Mouse (Mus musculus): ENCODE measurements around the gene Pitpnm3. TPM values are rescaled to one million over a fixed set of nuclear protein-coding genes. Genes with fewer than 3 reads are reported as not detected.
A peak's percentile ranks its signal among the peaks of the same experiment; 100 is the strongest.

Gene Pitpnm3
- polyA plus RNA-seq, 1 experiment from 2014 or later = 0.14 TPM

GRCm38 (mm10) chr11:72055176-72055575 lies 80.4 kb downstream of the Pitpnm3 start:
- H3K9me3 ChIP-seq = no peaks in the 10 kb centered on the region

GRCm38 (mm10) chr11:72052636-72053035 lies 82.9 kb downstream of the Pitpnm3 start:
- Histone ChIP-seq H3K4me2 (replicated peaks) (no peak overlapping the region), H3K4me3 (no peak overlapping the region), H3K4me1 (peaks cover 26% of the 10 kb centered on the region), H3K9me3 (no peaks in the 10 kb centered on the region), H3K36me3 (no peaks in the 10 kb centered on the region), H3K9ac (no peak overlapping the region), H3K27me3 (peaks cover 30% of the 10 kb centered on the region), H3K27ac (no peak overlapping the region)
- ATAC-seq (ENCODE audit: low FRiP score, low read depth) = no peak
- 23% methylated on average over 5 of the region's 5 CpGs for WGBS

More at GRCm38 (mm10) chr11:72055176-72055575, 80.4 kb downstream of the Pitpnm3 start:
- Histone ChIP-seq H3K27me3 (peaks cover 20% of the 10 kb centered on the region), H3K4me3 (no peak overlapping the region), H3K9ac (no peak overlapping the region), H3K4me2 (replicated peaks) (no peak overlapping the region), H3K4me1 (peaks cover 23% of the 10 kb centered on the region), H3K27ac (no peak overlapping the region), H3K36me3 (no peaks in the 10 kb centered on the region)
- ATAC-seq (ENCODE audit: low FRiP score, low read depth) = no peak
- 44% methylated on average over 2 of the region's 2 CpGs for WGBS

DNA sequence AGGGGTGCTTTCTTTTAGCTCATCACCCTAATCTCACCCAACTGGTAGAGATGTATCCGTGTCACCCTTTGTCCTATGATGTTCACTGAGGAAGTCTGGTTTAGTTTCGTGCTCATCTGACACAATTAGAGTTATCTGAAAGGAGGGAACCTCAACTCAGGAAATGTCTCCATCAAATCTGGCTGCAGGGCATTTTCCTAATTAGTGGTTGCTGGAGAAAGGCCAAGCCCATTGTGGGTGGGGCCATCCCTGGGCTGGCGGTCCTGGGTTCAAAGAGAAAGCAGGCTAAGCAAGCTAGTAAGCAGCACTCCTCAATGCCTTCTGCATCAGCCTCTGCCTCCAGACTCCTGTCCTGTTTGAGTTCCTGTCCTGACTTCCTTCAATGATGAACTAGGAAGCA lies 83.4 kb downstream of the Pitpnm3 start:
- Histone ChIP-seq H3K36me3 (peaks cover under 1% of the 10 kb centered on the region; the same call in 1 of the 2 replicates), H3K9me3 (no peaks in the 10 kb centered on the region), H3K27me3 (peaks cover 30% of the 10 kb centered on the region), H3K27ac (no peak overlapping the region), H3K9ac (no peak overlapping the region), H3K4me3 (no peak overlapping the region), H3K4me2 (replicated peaks) (no peak overlapping the region), H3K4me1 (peaks cover 26% of the 10 kb centered on the region)
- WGBS = 44% methylated on average over 3 of the region's 3 CpGs
- ATAC-seq (ENCODE audit: low FRiP score, low read depth) = no peak

DNA sequence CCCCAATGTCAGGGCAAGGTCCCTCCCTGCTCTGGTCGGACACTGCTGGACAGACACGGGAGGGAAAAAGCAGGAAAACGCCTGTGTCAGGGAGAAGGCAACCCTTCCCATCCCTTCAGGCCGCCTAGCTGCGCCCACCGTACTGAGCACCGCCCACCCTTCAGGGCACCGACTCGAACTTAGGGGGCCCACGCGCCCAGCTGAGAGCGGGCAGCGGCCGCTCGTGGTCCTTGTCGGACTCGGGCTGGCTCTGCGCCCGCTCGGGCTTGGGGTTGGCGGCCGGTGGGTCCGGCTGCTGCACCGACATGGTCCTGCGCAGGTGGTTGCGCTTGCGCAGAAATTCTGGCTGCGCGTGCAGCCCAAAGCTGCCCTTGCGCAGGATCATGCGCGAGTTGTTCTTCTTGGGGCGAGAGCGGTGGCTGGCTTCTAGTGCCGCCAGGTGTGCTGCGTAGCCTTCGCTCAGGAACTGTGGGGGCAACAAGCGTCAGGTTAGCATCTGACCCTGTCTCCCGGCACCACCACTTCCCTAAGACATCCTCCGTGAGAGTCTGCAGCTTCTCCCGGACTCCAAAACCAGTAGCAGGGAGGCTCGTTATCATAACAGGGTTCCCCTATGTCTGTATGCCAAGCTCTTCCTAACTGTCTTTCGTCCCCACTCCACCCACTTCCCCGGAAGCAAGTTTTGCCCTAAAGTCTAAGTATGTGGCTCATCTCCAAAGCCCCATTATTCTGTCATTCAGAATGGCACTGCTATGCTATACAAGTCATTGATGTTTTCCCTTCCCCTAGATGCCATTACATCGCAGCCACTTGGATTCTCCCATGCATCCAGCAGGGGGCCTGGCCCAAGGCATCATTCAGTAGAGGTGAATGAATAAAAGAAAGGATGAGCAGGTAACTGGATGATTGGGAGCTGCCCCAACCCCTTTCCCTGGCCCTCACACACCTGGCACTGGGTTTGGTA lies 84.4 kb downstream of the Pitpnm3 start:
- H3K27ac ChIP-seq = no peak overlapping the region
- WGBS = 3% methylated on average over 45 of the region's 45 CpGs
- H3K4me3 ChIP-seq = peak overlapping the region; percentile 59
- no peaks in the 10 kb centered on the region for H3K9me3 ChIP-seq
- ATAC-seq (ENCODE audit: low FRiP score, low read depth) = no peak; the same call in 1 of the 2 replicates
- H3K36me3 ChIP-seq = peaks cover 11% of the 10 kb centered on the region
- H3K4me1 ChIP-seq = peaks cover 26% of the 10 kb centered on the region
- H3K4me2 ChIP-seq (replicated peaks) = peak overlapping the region; percentile 92
- peak overlapping the region; percentile 70 for H3K9ac ChIP-seq
- H3K27me3 ChIP-seq = peaks cover 30% of the 10 kb centered on the region

GRCm38 (mm10) chr11:72050168-72050894 lies 85.2 kb downstream of the Pitpnm3 start:
- Histone ChIP-seq H3K4me2 (replicated peaks) (peak overlapping the region; percentile 92), H3K9me3 (no peaks in the 10 kb centered on the region), H3K36me3 (peaks cover 18% of the 10 kb centered on the region), H3K27me3 (peaks cover 30% of the 10 kb centered on the region), H3K27ac (no peak overlapping the region), H3K9ac (peak overlapping the region; percentile 70), H3K4me1 (peaks cover 19% of the 10 kb centered on the region), H3K4me3 (peak overlapping the region; percentile 59)
- ATAC-seq (ENCODE audit: low FRiP score, low read depth) = no peak; the same call in 1 of the 2 replicates
- WGBS = 25% methylated on average over 14 of the region's 14 CpGs

DNA sequence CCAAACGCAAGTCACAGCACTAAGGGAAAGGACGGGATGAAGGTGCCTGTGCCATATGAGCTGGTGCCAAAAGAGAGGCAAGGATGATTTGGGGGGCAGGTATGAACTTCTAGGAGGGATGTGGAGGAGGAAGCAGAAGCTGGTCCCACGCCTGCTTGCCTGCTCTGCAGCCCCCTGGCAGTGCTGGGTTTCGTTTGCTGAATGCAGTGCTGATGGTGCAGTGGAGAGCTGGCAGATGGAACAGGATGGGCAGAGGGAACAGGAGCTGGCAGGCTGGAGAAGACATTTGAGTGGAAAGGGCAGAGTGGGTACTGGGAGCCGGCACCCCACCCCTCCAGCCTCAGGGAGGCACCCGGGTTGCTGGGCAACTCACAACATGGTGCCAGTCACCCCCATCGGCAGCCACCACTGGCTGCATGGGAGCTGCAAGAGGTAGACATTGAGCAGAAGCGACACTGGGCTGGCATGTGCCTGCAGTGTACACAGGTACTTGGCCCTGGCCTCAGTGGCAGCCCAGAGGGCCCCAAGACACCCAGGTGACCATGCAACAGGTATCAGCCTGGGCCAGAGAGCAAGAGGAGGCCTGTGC lies 86.3 kb downstream of the Pitpnm3 start:
- WGBS = 76% methylated on average over 8 of the region's 8 CpGs
- H3K27me3 ChIP-seq = peaks cover 30% of the 10 kb centered on the region
- no peak overlapping the region for H3K27ac ChIP-seq
- H3K4me2 ChIP-seq (replicated peaks) = no peak overlapping the region
- H3K9me3 ChIP-seq = no peaks in the 10 kb centered on the region
- peaks cover 28% of the 10 kb centered on the region for H3K36me3 ChIP-seq
- no peak for ATAC-seq (ENCODE audit: low FRiP score, low read depth)
- H3K9ac ChIP-seq = no peak overlapping the region
- H3K4me3 ChIP-seq = no peak overlapping the region
- peaks cover 24% of the 10 kb centered on the region for H3K4me1 ChIP-seq

DNA sequence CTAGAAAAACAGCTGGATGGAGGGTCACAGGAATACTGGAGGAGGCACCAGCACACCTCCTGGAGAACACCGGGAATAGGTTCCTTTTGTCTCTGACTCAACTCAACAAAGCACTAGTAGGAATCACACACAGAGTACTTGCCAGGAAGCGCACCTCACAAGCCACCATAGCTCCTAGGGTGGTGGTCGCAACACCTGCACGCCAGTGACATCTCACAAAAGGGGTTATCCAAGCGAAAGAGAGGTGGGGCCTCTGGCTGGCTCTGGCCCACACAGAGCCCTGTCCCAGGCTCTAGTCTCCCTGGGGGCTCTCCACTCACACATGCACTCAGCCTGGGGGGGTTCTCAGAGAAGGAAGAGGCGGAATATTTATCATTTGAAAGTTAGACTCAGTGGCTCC lies 86.8 kb downstream of the Pitpnm3 start:
- Histone ChIP-seq H3K4me1 (peaks cover 29% of the 10 kb centered on the region), H3K27ac (no peak overlapping the region), H3K27me3 (peaks cover 30% of the 10 kb centered on the region), H3K9me3 (no peaks in the 10 kb centered on the region), H3K4me3 (no peak overlapping the region), H3K36me3 (peaks cover 28% of the 10 kb centered on the region), H3K9ac (no peak overlapping the region), H3K4me2 (replicated peaks) (no peak overlapping the region)
- whole genome bisulfite sequencing = 54% methylated on average over 6 of the region's 6 CpGs
- ATAC-seq (ENCODE audit: low FRiP score, low read depth) = no peak

DNA sequence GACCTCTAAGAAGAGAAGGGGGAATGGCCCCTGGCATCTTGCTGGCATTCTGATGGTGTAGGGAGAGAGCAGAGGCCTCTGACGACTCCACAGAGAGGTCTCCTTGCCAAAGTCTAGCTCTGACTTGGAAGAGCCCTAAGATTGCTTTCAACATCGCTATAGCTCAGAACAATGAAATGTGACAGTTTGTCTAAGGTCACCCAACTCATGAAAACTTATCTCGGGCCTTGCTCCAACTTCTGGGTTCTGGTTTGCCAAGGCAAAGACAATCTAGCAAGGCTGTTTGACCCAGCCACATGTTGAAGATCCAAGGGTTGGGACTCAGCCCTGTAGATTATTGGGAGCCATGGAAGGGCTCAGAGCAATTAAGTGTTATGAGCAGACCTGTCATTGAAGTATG lies 91.3 kb downstream of the Pitpnm3 start:
- no peak overlapping the region for H3K27ac ChIP-seq
- no peak overlapping the region for H3K9ac ChIP-seq
- peaks cover 3% of the 10 kb centered on the region for H3K27me3 ChIP-seq
- H3K36me3 ChIP-seq = peaks cover 28% of the 10 kb centered on the region
- 89% methylated on average over 3 of the region's 3 CpGs for WGBS
- peak overlapping the region; percentile 87 for H3K4me2 ChIP-seq (replicated peaks)
- H3K9me3 ChIP-seq = no peaks in the 10 kb centered on the region
- H3K4me3 ChIP-seq = peak overlapping the region; percentile 70
- ATAC-seq (ENCODE audit: low FRiP score, low read depth) = no peak
- peaks cover 29% of the 10 kb centered on the region for H3K4me1 ChIP-seq

DNA sequence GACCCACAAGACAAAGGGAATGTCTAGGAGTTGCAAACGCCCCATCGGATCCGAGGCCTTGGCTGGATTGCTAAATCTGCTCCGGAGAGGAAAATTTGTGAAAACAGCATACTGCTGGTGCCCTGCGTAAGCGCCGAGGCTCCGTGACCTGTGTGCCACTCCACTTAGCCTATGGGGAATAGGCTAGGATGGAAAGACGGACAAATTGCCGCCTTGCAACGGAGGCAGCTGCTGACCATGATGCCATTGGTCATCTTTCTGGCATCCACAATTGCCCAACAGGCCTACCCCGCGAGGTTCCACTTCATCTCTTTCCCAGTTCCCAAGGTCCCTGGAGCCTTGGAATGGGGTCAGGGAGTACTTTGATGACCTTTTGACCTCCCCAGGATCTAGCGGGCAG lies 92.9 kb downstream of the Pitpnm3 start:
- H3K4me1 ChIP-seq = peaks cover 29% of the 10 kb centered on the region
- under 1% methylated on average over 14 of the region's 14 CpGs for WGBS
- H3K36me3 ChIP-seq = peaks cover 28% of the 10 kb centered on the region
- H3K27ac ChIP-seq = no peak overlapping the region
- H3K27me3 ChIP-seq = peaks cover 4% of the 10 kb centered on the region; the same call in 1 of the 2 replicates
- no peak for ATAC-seq (ENCODE audit: low FRiP score, low read depth)
- H3K9me3 ChIP-seq = no peaks in the 10 kb centered on the region
- H3K4me2 ChIP-seq (replicated peaks) = peak overlapping the region; percentile 87
- peak overlapping the region; percentile 74 for H3K9ac ChIP-seq
- H3K4me3 ChIP-seq = peak overlapping the region; percentile 70

GRCm38 (mm10) chr11:72041768-72042607 lies 93.6 kb downstream of the Pitpnm3 start, which contains the start of gene Pimreg:
Gene Pimreg (plus strand): TSS chr11:72042032.
- peak within 1 kb of the TSS; percentile 70 for H3K4me3 ChIP-seq
- H3K4me1 ChIP-seq = peaks cover 29% of the 10 kb centered on the region
- H3K27ac ChIP-seq = no peak within 1 kb of the TSS
- H3K36me3 ChIP-seq = peaks cover 25% of the 10 kb centered on the region
- H3K9ac ChIP-seq = peak within 1 kb of the TSS; percentile 74
- peak within 1 kb of the TSS; percentile 87 for H3K4me2 ChIP-seq (replicated peaks)
- peaks cover 4% of the 10 kb centered on the region; the same call in 1 of the 2 replicates for H3K27me3 ChIP-seq
- peak; percentile 96 for ATAC-seq (ENCODE audit: low FRiP score, low read depth)
- H3K9me3 ChIP-seq = no peaks in the 10 kb centered on the region
- WGBS = under 1% methylated on average over 52 of the region's 52 CpGs

GRCm38 (mm10) chr11:72041290-72041767 lies 94.2 kb downstream of the Pitpnm3 start:
- Histone ChIP-seq H3K27me3 (peaks cover 4% of the 10 kb centered on the region; the same call in 1 of the 2 replicates), H3K9me3 (no peaks in the 10 kb centered on the region), H3K4me3 (peak overlapping the region; percentile 70), H3K4me2 (replicated peaks) (peak overlapping the region; percentile 87), H3K4me1 (peaks cover 29% of the 10 kb centered on the region), H3K27ac (no peak overlapping the region), H3K36me3 (peaks cover 19% of the 10 kb centered on the region), H3K9ac (peak overlapping the region; percentile 74)
- 18% methylated on average over 6 of the region's 6 CpGs for WGBS
- no peak for ATAC-seq (ENCODE audit: low FRiP score, low read depth)

Data from limb, embryonic 13.5 days (tissue).